ENCODE assay signal across 29 mouse cellular contexts in genomic region chr2:30842615-30843014, GRCm38 (mm10). TPM values are rescaled to one million over a fixed set of nuclear protein-coding genes. Genes with fewer than 3 reads are reported as not detected.
DNase-seq lines count a peak whose midpoint lies in the region; ATAC-seq lines count a peak whose summit lies in the region.
"Had no signal": no experiment of that assay in that cellular context is flagged by ENCODE, and none has a peak within 500 bp of the region (broad histone marks: within the 10 kb centered on the region; RNA-seq: fewer than 3 reads in every experiment).

No protein-coding gene starts in this region.

- peaks cover 12% of the 10 kb centered on the region; the same call in 1 of the 2 replicates for H3K27me3 ChIP-seq in heart, embryonic 10.5 days (ENCODE audit: insufficient read depth, poor library complexity, severe bottlenecking)
- H3K27me3 ChIP-seq in heart, embryonic 15.5 days: 0 out of 2 replicates have a peak, but pooled peaks cover 5% of the 10 kb centered on the region
- peaks cover 4% of the 10 kb centered on the region; the same call in 1 of the 2 replicates for H3K27me3 ChIP-seq in embryonic facial prominence, embryonic 12.5 days
- H3K27me3 ChIP-seq: limb, embryonic 12.5 days had no signal

- peak overlapping the region; percentile 36 for H3K4me2 ChIP-seq in heart, embryonic 15.5 days
- H3K4me2 ChIP-seq in embryonic facial prominence, embryonic 12.5 days (replicated peaks): no peak overlapping the region; the same call in 1 of the 2 replicates
- H3K4me2 ChIP-seq: limb, embryonic 12.5 days; liver, embryonic 15.5 days; lung, embryonic 14.5 days; neural tube, embryonic 15.5 days; stomach, embryonic 15.5 days had no signal

- H3K4me1 ChIP-seq in heart, embryonic 10.5 days: peaks cover 50% of the 10 kb centered on the region
- H3K4me1 ChIP-seq in heart, embryonic 15.5 days (replicated peaks): peaks cover 35% of the 10 kb centered on the region
- peaks cover 33% of the 10 kb centered on the region for H3K4me1 ChIP-seq in embryonic facial prominence, embryonic 12.5 days
- H3K4me1 ChIP-seq: liver, embryonic 15.5 days had no signal

- H3K27ac ChIP-seq in heart, embryonic 10.5 days: peak overlapping the region; percentile 72
- peak overlapping the region; percentile 48 for H3K27ac ChIP-seq in heart, embryonic 15.5 days
- H3K27ac ChIP-seq in embryonic facial prominence, embryonic 12.5 days: peak overlapping the region; percentile 43; the same call in 1 of the 2 replicates
- H3K27ac ChIP-seq: kidney, postnatal 0 days; limb, embryonic 12.5 days; liver, embryonic 15.5 days; neural tube, embryonic 15.5 days; stomach, embryonic 15.5 days had no signal

- peak; percentile 82 for DNase-seq in heart, embryonic 10.5 days (ENCODE audit: low spot score)
- DNase-seq in heart, adult 11 months: no peak
- DNase-seq in heart, postnatal 4 days: no peak
- DNase-seq in NIH3T3 (ENCODE audit: low read depth): peak; percentile 75
- no peak for DNase-seq in testis, postnatal 14 days (ENCODE audit: low spot score)
- DNase-seq in layer of hippocampus, adult 9-10 months (ENCODE audit: low spot score): no peak
- DNase-seq: adrenal gland, postnatal 25 days; cerebellum, adult 18-20 months; cerebellum, postnatal 10 days; kidney, adult 8-10 months; kidney, postnatal 4 days; lung, embryonic 14.5 days; lung, postnatal 14 days; midbrain, embryonic 14.5 days; right cerebral cortex, postnatal 25 days; thymus, postnatal 25 days had no signal

- H3K9ac ChIP-seq in heart, embryonic 15.5 days: no peak overlapping the region
- no peak overlapping the region for H3K9ac ChIP-seq in embryonic facial prominence, embryonic 12.5 days
- H3K9ac ChIP-seq: limb, embryonic 12.5 days; liver, embryonic 15.5 days; lung, embryonic 14.5 days; neural tube, embryonic 15.5 days; stomach, embryonic 15.5 days had no signal

- no peaks in the 10 kb centered on the region for H3K36me3 ChIP-seq in heart, embryonic 10.5 days
- H3K36me3 ChIP-seq in heart, embryonic 15.5 days: no peaks in the 10 kb centered on the region
- no peaks in the 10 kb centered on the region for H3K36me3 ChIP-seq in embryonic facial prominence, embryonic 12.5 days
- H3K36me3 ChIP-seq: G1E; limb, embryonic 12.5 days; liver, embryonic 15.5 days; neural tube, embryonic 15.5 days; stomach, embryonic 15.5 days had no signal

- no peaks in the 10 kb centered on the region for H3K9me3 ChIP-seq in heart, embryonic 10.5 days
- H3K9me3 ChIP-seq in heart, embryonic 15.5 days (replicated peaks): no peaks in the 10 kb centered on the region
- no peaks in the 10 kb centered on the region for H3K9me3 ChIP-seq in embryonic facial prominence, embryonic 12.5 days
- H3K9me3 ChIP-seq: G1E; limb, embryonic 12.5 days; liver, embryonic 15.5 days; neural tube, embryonic 15.5 days; stomach, embryonic 15.5 days had no signal

- 14% methylated on average over 10 of the region's 10 CpGs for WGBS in heart, embryonic 10.5 days
- WGBS in heart, embryonic 15.5 days: 16% methylated on average over 10 of the region's 10 CpGs
- WGBS in embryonic facial prominence, embryonic 12.5 days: 47% methylated on average over 10 of the region's 10 CpGs

- ATAC-seq in heart, embryonic 15.5 days (replicated peaks; ENCODE audit: insufficient number of reproducible peaks, insufficient read depth, low FRiP score, low read depth): peak; percentile 44; the same call in 1 of the 2 replicates
- no peak for ATAC-seq in embryonic facial prominence, embryonic 12.5 days (ENCODE audit: insufficient number of reproducible peaks, insufficient read depth, low FRiP score, low TSS enrichment)
- ATAC-seq: forebrain, embryonic 16.5 days; intestine, embryonic 16.5 days had no signal

- H3K4me3 ChIP-seq in heart, embryonic 10.5 days: peak overlapping the region; percentile 40
- H3K4me3 ChIP-seq in heart, embryonic 15.5 days: no peak overlapping the region; the same call in 1 of the 2 replicates
- no peak overlapping the region for H3K4me3 ChIP-seq in embryonic facial prominence, embryonic 12.5 days
- H3K4me3 ChIP-seq: limb, embryonic 12.5 days; liver, embryonic 15.5 days; neural tube, embryonic 15.5 days; stomach, embryonic 15.5 days had no signal

RNA-seq across cellular contexts. Expression of gene Prrx2, which starts 7.8 kb away (rescaled TPM):
- polyA plus RNA-seq in heart, embryonic 10.5 days (2016; fragmentation: Nextera tagmentation; extraction: Ambion mirVana): 49.1 and 73.9 TPM in 2 replicates
- polyA plus RNA-seq in heart, embryonic 15.5 days (2015; fragmentation: Nextera tagmentation; extraction: Ambion mirVana): 14.1 and 20.1 TPM in 2 replicates
- total RNA-seq in heart, postnatal 4 days (2021): 1 to 10 TPM; 8.7 to 9.4 TPM
- 106 and 121 TPM in 2 replicates for polyA plus RNA-seq in embryonic facial prominence, embryonic 12.5 days (2016; fragmentation: Nextera tagmentation; extraction: Ambion mirVana)
- total RNA-seq: common myeloid progenitor, adult 5-6 weeks; G1E; hematopoietic stem cell, adult 5-6 weeks; liver, adult 2 months had no signal
- polyA plus RNA-seq: G1E; liver, adult 2 months; liver, embryonic 15.5 days had no signal

RNA-seq across cellular contexts. Expression of gene Asb6, which starts 12.5 kb away (rescaled TPM):
- polyA plus RNA-seq in heart, embryonic 10.5 days (2016; fragmentation: Nextera tagmentation; extraction: Ambion mirVana): 31.3 and 40.1 TPM in 2 replicates
- 17.2 and 22.4 TPM in 2 replicates for polyA plus RNA-seq in heart, embryonic 15.5 days (2015; fragmentation: Nextera tagmentation; extraction: Ambion mirVana)
- 10 to 100 TPM; 11.7 to 13.2 TPM for total RNA-seq in heart, postnatal 4 days (2021)
- 40.0 and 41.8 TPM in 2 replicates for polyA plus RNA-seq in embryonic facial prominence, embryonic 12.5 days (2016; fragmentation: Nextera tagmentation; extraction: Ambion mirVana)

RNA-seq across cellular contexts. Expression of gene Ntmt1, which starts 35.0 kb away (rescaled TPM):
- 102 and 116 TPM in 2 replicates for polyA plus RNA-seq in heart, embryonic 10.5 days (2016; fragmentation: Nextera tagmentation; extraction: Ambion mirVana)
- polyA plus RNA-seq in heart, embryonic 15.5 days (2015; fragmentation: Nextera tagmentation; extraction: Ambion mirVana): 75.8 and 77.2 TPM in 2 replicates
- total RNA-seq in heart, postnatal 4 days (2021): 10 to 100 TPM; 51.7 to 54.5 TPM
- 105 and 106 TPM in 2 replicates for polyA plus RNA-seq in embryonic facial prominence, embryonic 12.5 days (2016; fragmentation: Nextera tagmentation; extraction: Ambion mirVana)

RNA-seq across cellular contexts. Expression of gene 1700001O22Rik, which starts 39.2 kb away (rescaled TPM):
- polyA plus RNA-seq in heart, embryonic 10.5 days (2016; fragmentation: Nextera tagmentation; extraction: Ambion mirVana): 1.3 and 1.8 TPM in 2 replicates
- polyA plus RNA-seq in heart, embryonic 15.5 days (2015; fragmentation: Nextera tagmentation; extraction: Ambion mirVana): 2.1 and 2.6 TPM in 2 replicates
- total RNA-seq in heart, postnatal 4 days (2021): 1 to 10 TPM; 2.6 to 4.0 TPM
- polyA plus RNA-seq in embryonic facial prominence, embryonic 12.5 days (2016; fragmentation: Nextera tagmentation; extraction: Ambion mirVana): 3.8 and 4.0 TPM in 2 replicates
- total RNA-seq: common myeloid progenitor, adult 5-6 weeks; liver, adult 2 months had no signal
- polyA plus RNA-seq: G1E; liver, adult 2 months; liver, embryonic 15.5 days had no signal

Comparison
In these comparisons a context has a peak if more than half of its experiments do, and no peak if none do; other contexts are left out.
1. DNase-seq: peak in heart, embryonic 10.5 days (single experiment) and NIH3T3 (single experiment); none in heart, adult 11 months (single experiment), heart, postnatal 4 days (single experiment), testis, postnatal 14 days (single experiment) and layer of hippocampus, adult 9-10 months (single experiment).
2. Peak in every context shown above with its lines, with median percentiles within 50 percentile points of each other: H3K27ac ChIP-seq.